Mouse (Mus musculus) intestine, postnatal 0 days (tissue): ENCODE data around the gene Hecw2. TPM values are rescaled to one million over a fixed set of nuclear protein-coding genes. Genes with fewer than 3 reads are reported as not detected.
A peak's percentile ranks its signal among the peaks of the same experiment; 100 is the strongest.

ENCODE experiments used
- ATAC-seq: fragments of 200-750 bp; cut with Nextera tagmentation; 2 replicates; pipeline ENCODE4 v1.8.0; 2017; ENCODE audit warnings: mild to moderate bottlenecking, moderate TSS enrichment, moderate library complexity
- H3K27ac ChIP-seq: fragments of 300-500 bp; sonication (generic); 2 replicates; pipeline ENCODE4 v1.5.1; 2014; ENCODE audit warnings: mild to moderate bottlenecking, low read depth, low read length, moderate library complexity
- H3K27me3 ChIP-seq: fragments of 300-500 bp; sonication (generic); replicated peaks from 2 replicates; pipeline ENCODE4 v1.6.1; 2014; ENCODE audit warnings: low read length, mixed read lengths; ENCODE audit not compliant: control insufficient read depth, insufficient read depth
- H3K36me3 ChIP-seq: fragments of 300-500 bp; sonication (generic); 2 replicates; pipeline ENCODE4 v1.6.1; 2014; ENCODE audit warnings: mild to moderate bottlenecking, moderate library complexity; ENCODE audit not compliant: control insufficient read depth, insufficient read depth
- H3K4me1 ChIP-seq: fragments of 300-500 bp; sonication (generic); replicated peaks from 2 replicates; pipeline ENCODE4 v1.6.1; 2014; ENCODE audit warnings: antibody characterized with exemption, low read length, mixed read lengths; ENCODE audit not compliant: control insufficient read depth, insufficient read depth
- H3K4me2 ChIP-seq: fragments of 300-500 bp; sonication (generic); replicated peaks from 2 replicates; pipeline ENCODE4 v1.6.1; 2014; ENCODE audit warnings: low read depth, mild to moderate bottlenecking, moderate library complexity
- H3K4me3 ChIP-seq: fragments of 300-500 bp; sonication (generic); 2 replicates; pipeline ENCODE4 v1.5.1; 2014; ENCODE audit warnings: low read depth, low read length
- H3K9ac ChIP-seq: fragments of 300-500 bp; sonication (generic); 2 replicates; pipeline ENCODE4 v1.6.1; 2014; ENCODE audit warnings: mild to moderate bottlenecking, low read depth, low read length
- H3K9me3 ChIP-seq: fragments of 300-500 bp; sonication (generic); 2 replicates; pipeline ENCODE4 v1.6.1; 2016; ENCODE audit warnings: mixed run types; ENCODE audit not compliant: control insufficient read depth
- CTCF ChIP-seq: sonication (generic); IDR thresholded peaks from 2 replicates; pipeline ENCODE4 v1.5.1; 2016; ENCODE audit warnings: low read depth, mild to moderate bottlenecking, control low read depth, antibody characterized with exemption, moderate library complexity
- WGBS: fragments of 180-500 bp; shearing (Covaris S2); extraction: QIAGEN DNeasy Blood & Tissue Kit; methylation state at CpG from one replicate; pipeline ENCODE4 v1.1.7; 2014; 5-methylcytosine and 5-hydroxymethylcytosine counted together
- polyA plus RNA-seq: library from polyadenylated mRNA; unstranded; fragments of >200 nt; fragmentation: Nextera tagmentation; extraction: Ambion mirVana; gene quantifications from 2 replicates; pipeline ENCODE4 v1.2.1, GENCODE M21; 2015

The Hecw2 gene
- polyA plus RNA-seq, 1 experiment from 2014 or later = 0.69 TPM

DNA sequence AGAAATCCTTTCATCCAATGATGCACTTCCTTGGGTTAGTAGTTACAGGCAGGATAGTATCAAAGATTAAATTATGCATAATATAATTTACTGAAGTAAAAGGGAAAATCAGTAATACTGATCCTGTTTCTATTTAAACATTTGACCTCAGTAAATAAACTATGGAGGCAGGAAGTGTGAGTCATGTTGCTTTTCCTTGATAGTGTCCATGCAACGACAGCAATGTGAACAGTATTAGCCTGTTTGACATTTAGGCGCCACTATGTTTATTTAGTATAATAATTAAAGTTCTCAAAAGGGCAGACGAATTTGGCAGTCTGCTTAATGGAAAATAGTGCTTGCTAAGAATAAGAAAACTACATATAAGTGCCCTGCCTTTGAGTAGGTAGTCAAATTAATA, 263.7 kb downstream of the Hecw2 start:
- H3K9me3 ChIP-seq = no peaks in the 10 kb centered on the region
- no peak overlapping the region for H3K27ac ChIP-seq
- no peak overlapping the region for H3K4me2 ChIP-seq
- H3K4me3 ChIP-seq = no peak overlapping the region
- TF ChIP-seq CTCF = no peak
- no peaks in the 10 kb centered on the region for H3K36me3 ChIP-seq
- no peaks in the 10 kb centered on the region for H3K4me1 ChIP-seq
- no peak overlapping the region for H3K9ac ChIP-seq
- 23% methylated on average over 3 of the region's 3 CpGs for WGBS
- H3K27me3 ChIP-seq = no peaks in the 10 kb centered on the region
- ATAC-seq = no peak

DNA sequence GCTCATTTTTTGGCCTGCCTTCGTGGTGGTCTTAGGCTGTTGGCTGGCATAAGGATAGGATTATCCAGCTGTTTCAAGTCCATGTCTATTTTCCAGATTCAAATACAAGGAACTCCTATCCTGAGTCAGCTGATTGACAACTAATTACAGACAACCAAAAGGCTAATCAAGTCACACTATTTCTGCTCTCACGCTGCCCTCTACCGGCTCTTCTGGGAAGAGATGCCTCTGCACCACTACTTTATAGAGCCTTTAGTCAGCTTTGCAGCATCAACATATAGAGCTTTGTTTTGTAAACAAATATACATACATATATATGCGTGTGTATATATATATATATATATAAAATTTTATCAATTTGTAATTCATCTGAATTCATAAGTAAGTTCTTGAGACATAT, 267.4 kb downstream of the Hecw2 start:
- ATAC-seq = no peak
- no peak overlapping the region for H3K4me3 ChIP-seq
- TF ChIP-seq CTCF = peak; percentile 75
- H3K4me1 ChIP-seq = no peaks in the 10 kb centered on the region
- no peak overlapping the region for H3K9ac ChIP-seq
- no peak overlapping the region for H3K27ac ChIP-seq
- no peaks in the 10 kb centered on the region for H3K36me3 ChIP-seq
- WGBS = 29% methylated on average over 4 of the region's 4 CpGs
- H3K9me3 ChIP-seq = no peaks in the 10 kb centered on the region
- H3K27me3 ChIP-seq = 0 out of 2 replicates have a peak, but pooled peaks cover 3% of the 10 kb centered on the region
- no peak overlapping the region for H3K4me2 ChIP-seq

DNA sequence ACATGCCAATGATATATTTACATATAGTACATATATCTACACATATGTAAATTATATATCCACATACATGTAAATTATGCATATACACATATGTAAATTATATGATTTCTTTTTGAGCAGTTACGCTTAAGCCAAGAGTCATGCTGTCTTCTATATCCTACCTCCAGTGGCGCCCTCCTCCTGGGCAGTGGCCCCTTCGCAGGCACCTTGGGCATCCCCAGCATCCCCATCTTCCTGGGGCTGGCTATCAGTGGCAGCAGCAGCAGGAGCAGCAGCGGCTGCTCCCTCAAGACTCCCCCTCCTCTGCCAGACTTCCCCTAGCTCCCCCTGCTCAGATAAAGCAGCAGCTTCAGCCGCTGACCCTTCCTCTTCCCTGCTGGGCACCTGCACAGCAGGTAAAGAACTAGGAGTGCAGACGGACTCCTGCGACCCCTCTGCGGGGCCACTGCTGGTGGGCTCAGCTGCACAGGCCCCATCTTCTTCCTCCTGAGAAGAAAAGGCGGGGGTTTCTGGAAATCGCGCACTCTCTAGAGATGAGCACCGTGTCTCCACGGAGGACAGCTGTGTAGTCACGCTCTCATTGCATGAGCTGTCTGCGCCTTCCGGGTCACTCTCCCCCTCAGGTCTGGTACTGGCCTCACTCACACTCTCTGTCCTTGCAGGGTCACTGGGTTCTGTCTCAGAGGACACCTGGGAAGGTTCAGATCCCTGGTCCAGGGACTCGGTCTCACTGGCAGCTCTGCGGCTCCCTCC, 269.6 kb downstream of the Hecw2 start:
- no peaks in the 10 kb centered on the region for H3K36me3 ChIP-seq
- ATAC-seq = no peak
- H3K27ac ChIP-seq = no peak overlapping the region
- no peak overlapping the region for H3K4me2 ChIP-seq
- H3K9ac ChIP-seq = no peak overlapping the region
- H3K4me3 ChIP-seq = no peak overlapping the region
- 59% methylated on average over 18 of the region's 18 CpGs for WGBS
- H3K9me3 ChIP-seq = no peaks in the 10 kb centered on the region
- 0 out of 2 replicates have a peak, but pooled peaks cover 3% of the 10 kb centered on the region for H3K27me3 ChIP-seq
- no peaks in the 10 kb centered on the region for H3K4me1 ChIP-seq
- TF ChIP-seq CTCF = no peak

DNA sequence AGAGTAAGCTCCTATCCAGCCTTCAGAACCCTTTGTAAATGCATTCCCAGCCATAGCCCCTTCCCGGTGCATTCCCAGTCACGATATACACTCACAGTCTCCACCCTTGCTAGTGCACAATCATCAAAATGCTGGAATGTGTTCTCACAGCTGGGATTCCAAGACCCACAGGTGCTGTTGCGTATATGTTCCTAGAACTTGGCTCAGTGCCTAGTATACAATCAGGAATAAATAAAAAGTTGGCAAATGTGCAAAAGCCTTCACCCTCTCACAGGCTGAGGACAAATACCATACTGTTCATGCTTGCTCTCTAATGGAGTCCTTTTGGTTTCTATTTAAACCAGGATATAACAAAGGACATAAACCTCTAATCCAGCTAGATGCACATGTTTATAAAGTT, 283.1 kb downstream of the Hecw2 start:
- Histone ChIP-seq H3K9me3 (no peaks in the 10 kb centered on the region), H3K4me2 (no peak overlapping the region), H3K4me3 (no peak overlapping the region), H3K27me3 (no peaks in the 10 kb centered on the region), H3K9ac (no peak overlapping the region), H3K36me3 (no peaks in the 10 kb centered on the region), H3K27ac (no peak overlapping the region), H3K4me1 (no peaks in the 10 kb centered on the region)
- WGBS = 27% methylated on average over 3 of the region's 3 CpGs
- no peak for TF ChIP-seq CTCF
- ATAC-seq = peak; percentile 16; the same call in 1 of the 2 replicates

DNA sequence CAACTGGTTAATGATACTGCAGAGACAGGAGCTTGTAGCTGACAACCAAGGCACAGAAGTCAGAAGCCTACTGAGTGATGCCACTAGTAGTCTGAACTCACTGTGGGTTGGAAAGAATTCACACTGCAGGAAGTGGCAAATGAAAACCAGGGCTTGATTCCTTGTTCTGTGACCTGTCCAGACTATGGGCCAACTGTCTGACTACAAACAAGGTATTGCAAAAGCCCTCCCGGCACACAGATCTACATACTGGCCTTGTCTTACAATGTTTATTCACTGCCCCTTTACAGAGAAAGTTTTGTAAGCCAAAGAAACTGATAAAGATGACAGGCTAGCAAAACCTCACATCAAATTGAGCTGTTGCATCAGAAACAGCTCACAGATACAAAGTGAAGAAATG, 284.7 kb downstream of the Hecw2 start:
- TF ChIP-seq CTCF = no peak
- WGBS = 43% methylated on average over 1 of the region's 1 CpGs

DNA sequence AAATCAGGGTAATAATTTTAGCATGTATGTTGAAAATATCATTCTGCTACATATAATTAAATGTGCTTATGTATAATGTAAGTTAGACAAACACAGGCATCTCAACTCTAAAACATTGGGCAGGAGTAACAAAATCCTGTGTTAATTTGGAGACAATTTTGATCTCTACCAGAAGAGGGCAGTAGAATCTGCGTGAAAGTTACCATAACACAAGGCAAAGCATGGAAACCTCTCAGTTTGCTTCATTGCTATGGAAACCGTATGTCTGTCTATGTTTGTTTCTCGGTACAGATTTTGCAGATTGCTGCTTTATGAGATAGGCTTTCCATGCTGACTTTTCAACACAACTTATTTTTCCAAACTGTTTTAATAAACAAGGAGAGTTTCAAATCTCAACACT, 285.9 kb downstream of the Hecw2 start:
- TF ChIP-seq CTCF = peak; percentile 85

More for the DNA sequence above, 284.7 kb downstream of the Hecw2 start:
- Histone ChIP-seq H3K36me3 (no peaks in the 10 kb centered on the region), H3K9me3 (no peaks in the 10 kb centered on the region), H3K27ac (no peak overlapping the region), H3K4me1 (no peaks in the 10 kb centered on the region), H3K9ac (no peak overlapping the region), H3K27me3 (no peaks in the 10 kb centered on the region), H3K4me3 (no peak overlapping the region), H3K4me2 (no peak overlapping the region)
- ATAC-seq = no peak

More for the DNA sequence above, 285.9 kb downstream of the Hecw2 start:
- 8% methylated on average over 3 of the region's 3 CpGs for WGBS
- Histone ChIP-seq H3K27me3 (no peaks in the 10 kb centered on the region), H3K36me3 (no peaks in the 10 kb centered on the region), H3K4me2 (no peak overlapping the region), H3K4me1 (no peaks in the 10 kb centered on the region), H3K9me3 (no peaks in the 10 kb centered on the region), H3K4me3 (no peak overlapping the region), H3K27ac (no peak overlapping the region), H3K9ac (no peak overlapping the region)
- ATAC-seq = no peak
